Mouse (Mus musculus): ENCODE results near the gene Abca5.

Gene Abca5

GRCm38 (mm10) chr11:110297917-110298533 lies 39.5 kb downstream of the Abca5 start:
- no peak for DNase-seq

DNA sequence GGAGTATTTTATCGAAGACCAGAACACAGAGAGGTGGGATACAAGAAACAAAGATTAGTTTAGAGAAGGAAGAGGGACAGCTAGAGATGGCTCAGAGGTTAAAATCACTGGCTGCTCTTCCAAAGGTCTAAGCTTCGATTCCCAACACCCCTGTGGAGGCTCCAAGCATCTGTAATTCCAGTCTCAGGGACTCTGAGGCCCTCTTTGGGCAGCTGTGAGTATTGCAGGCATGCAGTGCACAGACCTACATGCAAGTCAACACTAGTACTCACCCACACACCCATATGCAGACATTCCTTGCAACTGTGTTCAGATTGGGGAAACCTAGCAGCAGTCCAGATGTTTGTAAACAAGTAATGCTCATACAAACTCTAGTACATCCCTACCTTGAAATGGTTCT lies 46.9 kb downstream of the Abca5 start:
- no peak for DNase-seq

GRCm38 (mm10) chr11:110288423-110288822 lies 49.1 kb downstream of the Abca5 start:
- DNase-seq = peak in 1 of 2 experiments; percentile 4

- no peak for DNase-seq
Observed at GRCm38 (mm10) chr11:110287694-110288093, 49.8 kb downstream of the Abca5 start.

- no peak for DNase-seq
Observed at GRCm38 (mm10) chr11:110286331-110286730, 51.2 kb downstream of the Abca5 start.

DNA sequence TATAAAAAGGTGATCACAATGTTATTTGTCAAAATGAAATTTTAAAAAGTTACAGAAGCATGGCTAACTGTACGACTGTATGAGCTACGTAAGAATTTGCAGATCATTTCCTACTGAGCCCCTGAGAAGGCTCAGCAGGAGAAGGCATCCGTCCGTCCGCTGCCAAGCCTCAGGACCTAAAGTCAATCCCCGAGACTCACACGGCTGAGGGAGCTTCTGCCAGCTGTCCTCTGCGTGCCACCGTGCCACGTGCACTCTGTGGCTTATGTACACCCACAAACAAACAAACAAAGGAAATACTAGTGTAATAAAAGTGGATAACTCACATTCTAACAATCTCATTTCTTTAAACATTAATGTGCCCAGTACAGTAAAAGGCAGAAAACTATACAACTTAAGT lies 52.7 kb downstream of the Abca5 start:
- DNase-seq = no peak

DNA sequence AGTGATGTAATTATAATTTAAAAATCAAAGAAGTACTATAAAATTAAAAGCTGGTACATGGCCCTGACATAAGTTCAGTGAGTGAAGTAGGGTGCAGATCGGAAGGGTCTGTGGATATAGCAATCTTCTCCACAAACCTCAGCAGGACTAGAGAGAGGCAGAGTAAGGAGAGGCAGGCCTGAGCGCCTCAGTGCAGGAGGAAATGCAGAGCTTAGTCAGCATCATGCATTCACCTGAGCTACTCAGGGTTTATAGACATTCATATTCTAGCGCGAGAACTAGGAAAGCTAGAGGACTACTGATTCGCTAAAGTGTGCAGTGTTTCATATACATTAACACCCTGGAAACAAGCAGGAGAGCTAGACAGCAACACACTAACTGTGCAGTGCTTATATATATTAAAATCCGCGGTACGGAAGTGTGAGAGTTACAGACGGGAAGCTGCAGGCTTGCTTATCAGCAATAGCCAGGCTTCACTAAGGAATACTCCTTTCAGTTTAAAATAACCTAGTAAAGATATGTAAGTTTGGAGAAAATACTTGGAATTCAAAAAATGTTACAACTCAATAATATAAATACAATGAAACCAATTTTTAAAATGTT lies 53.2 kb downstream of the Abca5 start:
- no peak for DNase-seq

DNA sequence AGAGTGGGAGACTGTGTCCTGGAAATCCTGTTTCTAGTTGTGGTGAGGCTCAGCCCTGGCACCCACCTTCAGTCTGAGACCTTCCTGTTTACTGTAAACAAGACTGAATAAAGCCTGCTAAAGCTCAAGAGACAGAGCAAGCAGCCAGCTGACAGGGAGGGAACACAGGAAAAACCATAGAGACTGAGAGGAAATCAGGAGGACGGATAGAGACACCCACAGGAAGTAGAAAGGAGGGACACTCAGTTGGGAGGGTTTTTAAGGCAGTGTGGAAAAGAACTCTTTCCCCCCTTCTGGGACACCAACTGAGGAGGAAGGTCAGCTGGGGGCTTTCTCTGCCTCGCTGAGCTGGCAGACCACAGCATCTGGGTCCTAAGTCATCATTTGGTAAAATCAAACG lies 62.7 kb downstream of the Abca5 start:
- peak in 1 of 2 experiments; percentile 7 for DNase-seq

GRCm38 (mm10) chr11:110271745-110272144 lies 65.8 kb downstream of the Abca5 start:
- peak; percentile 43 to 73 for DNase-seq

GRCm38 (mm10) chr11:110268244-110268844 lies 69.2 kb downstream of the Abca5 start:
- peak; percentile 71 to 94 for DNase-seq

DNA sequence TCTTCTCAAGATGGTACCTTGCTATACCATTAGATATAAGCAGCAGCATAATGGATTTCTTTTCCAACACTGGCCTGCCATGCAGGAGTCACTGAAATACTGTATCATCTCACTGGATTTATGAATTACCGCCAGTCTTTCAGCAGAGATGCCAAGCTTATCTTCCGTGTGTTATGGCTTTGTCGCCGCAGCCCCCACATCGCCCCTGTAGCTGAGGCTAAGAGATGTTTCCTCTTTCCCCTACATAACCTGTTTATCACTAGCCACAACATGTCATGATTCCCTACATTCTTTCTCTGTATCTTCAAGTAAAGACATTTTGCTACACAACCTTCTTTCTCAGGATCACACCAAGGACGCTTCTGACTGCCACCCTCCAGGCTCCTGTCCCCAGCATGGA lies 70.3 kb downstream of the Abca5 start:
- no peak for DNase-seq

DNA sequence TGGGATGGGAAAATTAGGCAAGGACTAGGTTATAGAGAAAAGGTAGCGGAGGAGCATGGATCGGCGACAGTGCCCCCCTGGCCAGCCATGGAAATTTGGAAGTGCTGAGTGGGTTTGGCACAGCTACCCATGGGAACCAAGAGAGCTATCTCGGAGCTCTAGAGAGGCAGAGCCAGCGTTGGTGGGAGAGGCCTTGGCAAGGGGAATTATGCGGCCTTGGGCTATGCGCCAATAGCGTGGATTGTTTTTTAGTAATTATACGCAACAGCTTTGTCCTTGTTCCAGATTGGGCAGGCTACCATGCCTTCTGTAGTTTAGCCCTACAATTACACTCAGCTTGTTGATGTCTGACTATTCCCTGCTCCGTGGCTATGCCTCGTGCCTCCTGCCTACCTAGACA lies 70.8 kb downstream of the Abca5 start:
- no peak for DNase-seq

DNA sequence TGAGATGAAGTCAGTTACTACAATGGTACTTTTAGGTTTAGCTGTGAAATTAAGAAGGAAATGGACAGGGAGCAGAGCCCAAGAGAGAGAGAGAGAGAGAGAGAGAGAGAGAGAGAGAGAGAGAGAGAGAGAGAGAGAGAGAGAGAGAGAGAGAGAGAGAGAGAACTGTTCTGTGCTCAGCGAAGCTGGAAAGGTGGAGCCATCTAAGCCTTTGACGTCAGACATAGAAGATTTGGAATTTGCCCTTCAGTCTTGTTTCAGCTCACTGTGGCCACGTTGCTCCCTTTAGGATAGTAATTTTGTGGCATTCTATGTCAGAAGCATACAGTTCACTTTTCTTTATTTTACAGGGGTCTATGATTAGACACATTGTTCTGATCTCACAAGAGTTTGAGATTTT lies 75.6 kb downstream of the Abca5 start:
- DNase-seq = no peak

DNA sequence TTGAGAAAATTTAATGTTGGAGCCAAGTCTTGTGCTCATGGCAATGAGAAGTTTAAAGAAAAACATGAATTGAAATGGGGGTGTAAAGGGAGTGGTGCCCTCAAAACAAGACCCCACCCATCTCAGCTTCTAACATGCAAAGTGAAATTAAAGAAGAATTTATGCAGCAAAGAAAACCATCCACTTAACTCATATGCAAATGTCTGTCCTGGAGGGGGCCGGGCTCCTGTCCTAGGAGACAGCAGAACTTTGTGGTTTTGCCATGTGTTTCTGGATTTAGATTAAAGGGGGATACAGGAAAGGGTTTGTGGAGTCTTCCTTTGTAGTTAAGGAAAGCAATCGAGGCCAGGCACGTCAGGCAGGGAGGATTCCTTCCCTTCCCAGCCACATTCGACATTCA lies 79.6 kb downstream of the Abca5 start:
- no peak for DNase-seq

- DNase-seq = no peak
Observed at GRCm38 (mm10) chr11:110257061-110257460, 80.5 kb downstream of the Abca5 start.

DNA sequence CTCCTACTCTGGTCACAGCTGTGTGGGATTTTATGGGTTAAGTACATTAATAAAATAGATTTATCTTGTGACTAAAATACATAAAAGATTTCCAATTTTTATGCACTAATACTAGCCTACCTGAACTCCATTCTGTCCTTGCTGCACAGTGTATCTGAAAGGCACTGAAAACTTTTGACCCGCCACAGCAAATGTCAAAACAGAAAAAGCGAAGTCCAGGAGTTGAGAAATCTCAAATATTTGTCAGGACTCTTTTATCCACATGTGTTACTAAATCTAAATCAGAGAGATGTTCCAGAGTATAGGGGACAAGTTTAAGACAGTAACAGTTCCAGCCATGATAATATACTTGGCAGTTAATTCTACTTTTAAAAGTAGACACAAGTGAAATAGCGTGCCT lies 85.3 kb downstream of the Abca5 start:
- no peak for DNase-seq

DNA sequence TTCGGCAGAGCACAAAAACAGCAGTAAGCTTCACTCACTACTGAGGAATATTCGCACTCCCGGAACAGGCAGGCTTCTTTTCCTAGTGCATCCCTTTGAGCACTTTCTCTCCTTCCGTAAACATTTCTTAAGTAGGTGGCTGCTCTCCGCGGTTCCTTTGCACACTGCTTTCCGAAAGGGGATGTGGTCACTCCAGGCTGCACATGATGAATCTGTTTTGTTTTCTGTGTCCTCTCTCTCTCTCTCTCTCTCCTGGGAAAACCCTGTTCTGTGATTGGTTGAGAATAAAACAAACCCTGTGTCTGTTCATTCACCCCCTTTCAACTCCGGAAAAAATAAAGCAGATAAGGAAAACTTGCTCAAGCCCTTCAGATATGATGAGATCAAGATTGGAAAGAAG lies 86.0 kb downstream of the Abca5 start, which contains the start of gene Abca6:
Gene Abca6 (minus strand): TSS at position 243 of the 400 bp plus-strand sequence.
- DNase-seq = peak; percentile 19 to 44

GRCm38 (mm10) chr11:110244730-110245129 lies 92.8 kb downstream of the Abca5 start:
- peak; percentile 66 to 74 for DNase-seq

GRCm38 (mm10) chr11:110237466-110237865 lies 100.0 kb downstream of the Abca5 start:
- DNase-seq = no peak

- no peak for DNase-seq
Observed at GRCm38 (mm10) chr11:110232975-110233374, 104.5 kb downstream of the Abca5 start.

Data from kidney, postnatal 36 days (tissue).